Mouse (Mus musculus) spleen, adult 18-20 months (tissue): ENCODE measurements around the gene Lingo2.
"Not testable (repeated sequence)": the region's sequence is repeated elsewhere in the genome, so short reads cannot be mapped to it uniquely, and the experiment has no call there.

Source experiments
- DNase-seq, 2 experiments: peaks; one replicate each; pipeline ENCODE4 v3.0.0; 2022; ENCODE audit warnings: mixed read lengths in 2 of 2

The Lingo2 gene

GRCm38 (mm10) chr4:35823322-35823870 is 1128.2 kb downstream of the Lingo2 start:
- no peak for DNase-seq

- no peak for DNase-seq
Observed at GRCm38 (mm10) chr4:35820701-35821100, 1130.8 kb downstream of the Lingo2 start.

GRCm38 (mm10) chr4:35814698-35815097 is 1136.8 kb downstream of the Lingo2 start:
- no peak for DNase-seq

- no peak for DNase-seq
Observed at GRCm38 (mm10) chr4:35807497-35808210, 1143.9 kb downstream of the Lingo2 start.

GRCm38 (mm10) chr4:35806881-35807464 is 1144.6 kb downstream of the Lingo2 start:
- no peak for DNase-seq

GRCm38 (mm10) chr4:35784255-35784921 is 1167.2 kb downstream of the Lingo2 start:
- DNase-seq = no peak

- DNase-seq = no peak
Observed at GRCm38 (mm10) chr4:35770810-35771209, 1180.7 kb downstream of the Lingo2 start.

- DNase-seq = no peak
Observed at GRCm38 (mm10) chr4:35766905-35767304, 1184.6 kb downstream of the Lingo2 start.

GRCm38 (mm10) chr4:35761181-35761580 is 1190.4 kb downstream of the Lingo2 start:
- no peak for DNase-seq

GRCm38 (mm10) chr4:35752121-35752860 is 1199.3 kb downstream of the Lingo2 start:
- no peak for DNase-seq

- no peak for DNase-seq
Observed at GRCm38 (mm10) chr4:35746693-35747092, 1204.9 kb downstream of the Lingo2 start.

- DNase-seq = no peak
Observed at GRCm38 (mm10) chr4:35724774-35725173, 1226.8 kb downstream of the Lingo2 start.

GRCm38 (mm10) chr4:35704126-35704525 is 1247.4 kb downstream of the Lingo2 start:
- no peak for DNase-seq

- no peak for DNase-seq
Observed at GRCm38 (mm10) chr4:35702661-35703060, 1248.9 kb downstream of the Lingo2 start.

- no peak for DNase-seq
Observed at GRCm38 (mm10) chr4:35695137-35695522, 1256.4 kb downstream of the Lingo2 start.

- DNase-seq = no peak
Observed at GRCm38 (mm10) chr4:35694360-35695136, 1257.0 kb downstream of the Lingo2 start.

GRCm38 (mm10) chr4:35690521-35690920 is 1261.0 kb downstream of the Lingo2 start:
- DNase-seq = no peak

- not testable (repeated sequence) for DNase-seq
Observed at GRCm38 (mm10) chr4:35688498-35689240, 1262.9 kb downstream of the Lingo2 start.
